Mouse (Mus musculus) 3T3-L1 (cell line): ENCODE measurements around the gene Tmem198.

Experiments used
- DNase-seq: peaks from one replicate; pipeline ENCODE4 v3.0.0-alpha.2; 2015; ENCODE audit warnings: low read depth, low spot score

The Tmem198 gene

GRCm38 (mm10) chr1:75478916-75479634 is at the start of gene Tmem198, which contains the start of gene Chpf:
Tmem198 (plus strand) TSS chr1:75479532.
Chpf (minus strand) TSS chr1:75479307.
- peak; percentile 96 for DNase-seq

- DNase-seq = peak; percentile 95
These were observed 43.6 kb upstream of the Tmem198 start, which contains the start of gene Gmppa for GRCm38 (mm10) chr1:75435475-75436328. Gmppa (plus strand) TSS chr1:75435930.

GRCm38 (mm10) chr1:75438782-75439181 is 40.5 kb upstream of the Tmem198 start:
- DNase-seq = no peak

- DNase-seq = no peak
These were observed 38.7 kb upstream of the Tmem198 start for GRCm38 (mm10) chr1:75440661-75441060.

- no peak for DNase-seq
These were observed 37.8 kb upstream of the Tmem198 start for GRCm38 (mm10) chr1:75441471-75441996.

GRCm38 (mm10) chr1:75442171-75442570 is 37.2 kb upstream of the Tmem198 start:
- DNase-seq = no peak

- no peak for DNase-seq
These were observed 36.5 kb upstream of the Tmem198 start for GRCm38 (mm10) chr1:75442811-75443210.

- DNase-seq = no peak
These were observed 35.9 kb upstream of the Tmem198 start for GRCm38 (mm10) chr1:75443247-75444024.

GRCm38 (mm10) chr1:75444208-75444607 is 35.1 kb upstream of the Tmem198 start:
- DNase-seq = no peak

GRCm38 (mm10) chr1:75445141-75445701 is 34.1 kb upstream of the Tmem198 start:
- no peak for DNase-seq

GRCm38 (mm10) chr1:75445751-75446611 is 33.4 kb upstream of the Tmem198 start:
- DNase-seq = peak; percentile 81

GRCm38 (mm10) chr1:75446656-75447055 is 32.7 kb upstream of the Tmem198 start:
- DNase-seq = no peak

- no peak for DNase-seq
These were observed 31.9 kb upstream of the Tmem198 start for GRCm38 (mm10) chr1:75447265-75448051.

GRCm38 (mm10) chr1:75448052-75448431 is 31.3 kb upstream of the Tmem198 start:
- DNase-seq = no peak

GRCm38 (mm10) chr1:75448937-75449336 is 30.4 kb upstream of the Tmem198 start:
- DNase-seq = no peak

- no peak for DNase-seq
These were observed 29.8 kb upstream of the Tmem198 start for GRCm38 (mm10) chr1:75449377-75450135.

- no peak for DNase-seq
These were observed 28.9 kb upstream of the Tmem198 start, which contains the start of gene Asic4 for GRCm38 (mm10) chr1:75450314-75451005. Asic4 (plus strand) TSS chr1:75450436.

GRCm38 (mm10) chr1:75451900-75452299 is 27.4 kb upstream of the Tmem198 start:
- DNase-seq = no peak
